Mouse (Mus musculus) liver, embryonic 15.5 days (tissue): ENCODE results near the gene Zp2. TPM values are rescaled to one million over a fixed set of nuclear protein-coding genes. Genes with fewer than 3 reads are reported as not detected.

ENCODE experiments used
- ATAC-seq: fragments of 200-750 bp; cut with Nextera tagmentation; 2 replicates; pipeline ENCODE4 v1.8.0; 2017; ENCODE audit warnings: moderate number of reproducible peaks, mild to moderate bottlenecking, moderate library complexity; ENCODE audit not compliant: insufficient read depth
- H3K27ac ChIP-seq: fragments of 300-500 bp; sonication (generic); replicated peaks from 2 replicates; pipeline ENCODE4 v1.5.1; 2015; ENCODE audit warnings: mild to moderate bottlenecking, inconsistent platforms
- H3K27me3 ChIP-seq: fragments of 300-500 bp; sonication (generic); 2 replicates; pipeline ENCODE4 v1.6.1; 2015; ENCODE audit warnings: mild to moderate bottlenecking, inconsistent platforms
- H3K36me3 ChIP-seq: fragments of 300-500 bp; sonication (generic); replicated peaks from 2 replicates; pipeline ENCODE4 v1.6.1; 2015; ENCODE audit warnings: moderate library complexity, mild to moderate bottlenecking, inconsistent platforms
- H3K4me1 ChIP-seq: fragments of 300-500 bp; sonication (generic); replicated peaks from 2 replicates; pipeline ENCODE4 v1.6.1; 2015; ENCODE audit warnings: inconsistent platforms
- H3K4me2 ChIP-seq: fragments of 300-500 bp; sonication (generic); 2 replicates; pipeline ENCODE4 v1.6.1; 2015; ENCODE audit warnings: moderate library complexity, mild to moderate bottlenecking, inconsistent platforms
- H3K4me3 ChIP-seq: fragments of 300-500 bp; sonication (generic); replicated peaks from 2 replicates; pipeline ENCODE4 v1.5.1; 2015; ENCODE audit warnings: mild to moderate bottlenecking, inconsistent platforms
- H3K9ac ChIP-seq: fragments of 300-500 bp; sonication (generic); 2 replicates; pipeline ENCODE4 v1.6.1; 2015; ENCODE audit warnings: moderate library complexity, mild to moderate bottlenecking, inconsistent platforms
- H3K9me3 ChIP-seq: fragments of 300-500 bp; sonication (generic); replicated peaks from 2 replicates; pipeline ENCODE4 v1.6.1; 2016; ENCODE audit warnings: inconsistent platforms
- WGBS: fragments of 180-500 bp; shearing (Covaris S2); methylation state at CpG from one replicate; pipeline ENCODE4 v1.1.7; 2015; ENCODE audit warnings: mixed read lengths; ENCODE audit not compliant: insufficient replicate concordance; 5-methylcytosine and 5-hydroxymethylcytosine counted together
- polyA plus RNA-seq: library from polyadenylated mRNA; unstranded; fragments of >200 nt; fragmentation: Nextera tagmentation; extraction: Ambion mirVana; gene quantifications from 2 replicates; pipeline ENCODE4 v1.2.1, GENCODE M21; 2015

Gene Zp2
- 0.13 TPM in 1 of 2 replicates, not detected in the other for polyA plus RNA-seq

DNA sequence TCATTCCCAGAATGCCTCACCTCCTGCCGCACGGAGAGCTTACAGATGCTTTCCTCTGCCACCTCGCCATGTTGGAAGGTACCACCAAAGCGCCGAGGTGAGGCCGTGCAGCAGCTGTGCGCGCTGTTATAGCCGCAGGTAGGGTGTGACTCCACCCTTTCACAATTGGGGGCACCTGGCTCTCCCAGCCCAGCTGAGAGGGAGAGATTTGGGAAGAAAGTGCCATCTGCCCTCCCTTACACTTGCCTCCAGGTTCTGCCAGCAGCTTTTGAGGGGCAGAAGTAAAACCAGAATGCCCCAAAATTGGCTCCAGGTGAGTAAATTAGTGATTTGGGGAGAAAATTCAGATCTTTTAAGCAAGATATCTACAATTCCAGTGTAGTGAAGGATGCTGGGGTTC, at the start of gene Zp2:
Zp2 (minus strand) TSS at position 101 of the 400 bp plus-strand sequence.
- no peak for ATAC-seq
- H3K9ac ChIP-seq, result no peak within 1 kb of the TSS
- WGBS, result 61% methylated on average over 9 of the region's 9 CpGs
- H3K27me3 ChIP-seq, result no peaks in the 10 kb centered on the region
- no peak within 1 kb of the TSS for H3K4me2 ChIP-seq
- H3K27ac ChIP-seq, result no peak within 1 kb of the TSS
- no peaks in the 10 kb centered on the region for H3K9me3 ChIP-seq
- H3K36me3 ChIP-seq, result no peaks in the 10 kb centered on the region
- H3K4me3 ChIP-seq, result no peak within 1 kb of the TSS
- 0 out of 2 replicates have a peak, but pooled peaks cover 3% of the 10 kb centered on the region for H3K4me1 ChIP-seq

DNA sequence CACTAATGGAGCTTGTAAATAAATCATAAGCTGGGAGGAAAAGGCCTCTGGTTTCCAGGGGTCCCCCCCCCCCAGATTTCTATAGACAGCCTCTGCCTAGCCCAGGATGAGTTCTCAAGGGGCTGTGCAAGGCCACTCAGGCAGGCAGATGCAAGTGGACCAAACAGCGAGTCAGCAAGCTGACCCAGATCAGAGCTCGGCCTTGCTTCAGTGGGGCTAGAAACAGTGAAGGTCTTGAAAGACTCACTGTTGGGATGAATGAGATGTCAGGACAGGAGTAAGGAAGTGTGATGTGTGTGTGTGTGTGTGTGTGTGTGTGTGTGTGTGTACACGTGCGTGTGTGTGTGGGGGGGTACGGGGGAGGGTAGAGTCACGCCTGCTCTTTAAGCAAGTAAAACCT, 47.7 kb upstream of the Zp2 start:
- no peak overlapping the region for H3K27ac ChIP-seq
- H3K36me3 ChIP-seq, result no peaks in the 10 kb centered on the region
- no peaks in the 10 kb centered on the region for H3K27me3 ChIP-seq
- no peaks in the 10 kb centered on the region for H3K9me3 ChIP-seq
- H3K4me1 ChIP-seq, result no peaks in the 10 kb centered on the region
- H3K4me3 ChIP-seq, result no peak overlapping the region
- ATAC-seq, result no peak
- H3K9ac ChIP-seq, result no peak overlapping the region
- WGBS, result 67% methylated on average over 6 of the region's 6 CpGs
- H3K4me2 ChIP-seq, result no peak overlapping the region

DNA sequence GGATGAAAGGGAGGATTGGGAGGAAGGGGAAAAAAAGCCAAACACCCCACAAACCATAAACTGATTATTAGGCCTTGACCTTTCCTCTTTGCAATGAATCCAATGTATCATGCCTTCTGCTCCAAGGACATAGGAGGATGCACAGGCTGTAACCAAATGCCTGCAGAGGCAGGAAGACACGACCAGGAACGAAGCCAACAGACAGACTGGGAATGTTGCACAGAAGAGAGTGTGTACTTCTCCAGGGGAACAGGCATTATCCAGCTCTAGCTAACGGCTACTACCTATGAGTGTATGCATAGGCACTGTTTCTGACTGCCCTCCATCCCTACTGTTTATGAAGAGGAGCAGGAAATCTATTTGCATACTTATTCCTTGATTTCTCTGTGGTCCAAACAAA, 47.1 kb upstream of the Zp2 start:
- Histone ChIP-seq H3K27me3 (no peaks in the 10 kb centered on the region), H3K9me3 (no peaks in the 10 kb centered on the region), H3K27ac (no peak overlapping the region), H3K4me1 (no peaks in the 10 kb centered on the region), H3K36me3 (no peaks in the 10 kb centered on the region), H3K4me2 (no peak overlapping the region), H3K4me3 (no peak overlapping the region), H3K9ac (no peak overlapping the region)
- WGBS, result 53% methylated on average over 3 of the region's 3 CpGs
- no peak for ATAC-seq

DNA sequence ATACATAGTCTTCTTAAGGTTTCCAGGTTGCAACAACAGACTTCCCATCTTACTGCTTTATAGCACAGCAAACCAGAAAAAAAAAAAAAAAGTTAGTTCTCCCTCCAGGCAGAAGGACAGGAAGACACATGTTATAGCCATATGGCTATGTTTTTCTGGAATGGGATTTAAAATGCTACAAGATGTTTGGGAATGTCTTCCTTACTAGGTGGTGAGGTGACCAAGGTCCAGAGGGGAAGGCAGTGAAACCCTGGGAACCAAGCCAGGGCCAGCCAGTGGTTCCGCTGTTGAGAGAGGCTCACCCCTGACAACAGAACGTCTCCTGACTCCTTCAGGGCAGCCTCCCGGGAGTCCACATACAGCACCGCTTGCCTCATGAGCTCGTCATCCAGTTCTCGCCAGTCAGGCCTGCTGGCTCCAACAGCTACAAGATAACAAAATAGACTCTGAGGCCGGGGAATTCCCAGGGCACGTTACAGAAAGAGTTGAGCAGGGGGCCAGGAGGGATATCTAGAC, 45.1 kb upstream of the Zp2 start:
- H3K9me3 ChIP-seq, result no peaks in the 10 kb centered on the region
- WGBS, result 52% methylated on average over 8 of the region's 8 CpGs
- ATAC-seq, result peak; percentile 35
- H3K27ac ChIP-seq, result peak overlapping the region; percentile 57; the same call in 1 of the 2 replicates
- H3K9ac ChIP-seq, result no peak overlapping the region
- no peaks in the 10 kb centered on the region for H3K4me1 ChIP-seq
- no peaks in the 10 kb centered on the region for H3K36me3 ChIP-seq
- no peak overlapping the region for H3K4me3 ChIP-seq
- H3K27me3 ChIP-seq, result no peaks in the 10 kb centered on the region
- H3K4me2 ChIP-seq, result no peak overlapping the region

DNA sequence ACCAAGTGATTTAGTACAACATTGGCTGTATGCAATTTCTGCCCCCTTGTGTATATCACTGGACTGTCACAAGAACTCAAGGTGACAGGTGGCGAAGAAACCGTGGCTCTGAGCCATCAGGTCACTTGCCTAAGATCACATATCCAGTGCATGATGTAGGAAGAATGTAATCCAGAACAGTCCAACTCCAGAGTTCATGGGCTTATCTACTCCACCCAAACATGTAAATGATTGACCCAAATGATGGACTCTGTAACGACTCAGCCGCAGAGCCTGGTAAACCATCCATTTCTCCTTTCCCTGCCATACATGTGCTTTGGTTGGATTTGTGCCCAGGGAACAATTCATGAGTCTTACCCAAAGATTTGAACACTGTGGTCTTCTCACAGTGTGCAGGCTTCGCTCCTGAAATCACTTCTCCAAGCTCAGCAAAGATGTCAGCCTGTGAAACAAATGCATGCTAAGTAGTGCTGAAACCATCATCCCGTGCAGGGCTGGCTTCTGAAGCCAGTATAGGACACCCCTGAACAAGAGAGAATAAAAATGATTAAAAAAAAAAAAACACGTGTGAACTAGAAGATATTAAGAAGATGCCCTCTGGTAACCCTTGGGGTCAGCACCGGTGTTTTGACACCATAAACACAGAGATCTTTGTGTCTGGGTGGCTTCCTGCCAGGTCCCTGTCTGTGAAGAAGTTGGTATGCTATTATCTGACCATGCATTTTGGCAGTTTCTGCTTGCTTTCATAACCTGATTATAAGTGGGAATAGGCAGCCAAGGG, 44.5 kb upstream of the Zp2 start:
- WGBS, result 55% methylated on average over 8 of the region's 8 CpGs
- no peak overlapping the region for H3K4me2 ChIP-seq
- no peak overlapping the region for H3K4me3 ChIP-seq
- peak; percentile 79 for ATAC-seq
- no peaks in the 10 kb centered on the region for H3K36me3 ChIP-seq
- H3K9ac ChIP-seq, result no peak overlapping the region
- H3K4me1 ChIP-seq, result no peaks in the 10 kb centered on the region
- H3K27me3 ChIP-seq, result no peaks in the 10 kb centered on the region
- peak overlapping the region; percentile 57; the same call in 1 of the 2 replicates for H3K27ac ChIP-seq
- H3K9me3 ChIP-seq, result no peaks in the 10 kb centered on the region

DNA sequence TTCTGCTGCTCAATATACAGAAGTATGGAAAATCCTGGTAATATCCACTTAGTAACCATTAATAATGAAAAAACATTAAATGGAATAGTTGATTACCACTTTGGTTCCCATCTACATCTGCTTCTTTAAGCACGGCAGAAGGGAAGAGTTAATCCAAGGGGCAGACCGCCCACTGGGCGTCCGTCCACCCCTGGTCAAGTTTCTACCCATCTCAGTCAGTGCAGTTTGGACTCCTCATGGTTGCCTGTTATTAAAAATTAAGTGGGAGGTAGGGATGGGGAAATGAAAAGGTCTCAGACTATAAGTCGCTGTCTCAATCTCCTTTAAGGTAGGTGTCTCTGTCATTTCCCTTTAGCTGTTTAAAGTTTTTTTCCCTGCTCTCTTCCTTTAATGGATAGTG, 43.9 kb upstream of the Zp2 start:
- no peak overlapping the region for H3K4me3 ChIP-seq
- H3K9me3 ChIP-seq, result no peaks in the 10 kb centered on the region
- 73% methylated on average over 5 of the region's 5 CpGs for WGBS
- H3K27me3 ChIP-seq, result no peaks in the 10 kb centered on the region
- no peak overlapping the region for H3K9ac ChIP-seq
- peak overlapping the region; percentile 33; the same call in 1 of the 2 replicates for H3K27ac ChIP-seq
- no peaks in the 10 kb centered on the region for H3K36me3 ChIP-seq
- H3K4me2 ChIP-seq, result no peak overlapping the region
- H3K4me1 ChIP-seq, result no peaks in the 10 kb centered on the region
- no peak for ATAC-seq

DNA sequence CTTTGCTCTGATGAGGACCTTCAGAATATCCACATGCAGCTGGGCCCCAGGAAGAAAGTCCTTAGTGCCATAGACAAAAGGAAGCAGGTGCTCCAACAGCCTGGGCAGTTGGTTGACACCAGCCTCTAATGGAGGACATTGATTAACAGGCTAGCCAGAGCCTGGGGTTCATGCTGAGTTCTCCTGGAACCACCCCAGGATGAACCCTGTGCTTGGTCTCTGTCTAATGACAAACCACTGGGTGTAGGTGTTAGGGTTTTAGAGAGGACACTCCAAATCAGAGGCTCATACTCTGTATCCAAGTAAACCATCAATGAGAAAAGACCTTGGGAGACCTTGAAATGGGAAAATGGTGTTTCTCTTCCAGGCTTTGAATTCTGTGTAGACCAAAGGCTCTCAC, 37.8 kb upstream of the Zp2 start:
- no peaks in the 10 kb centered on the region for H3K36me3 ChIP-seq
- H3K27ac ChIP-seq, result no peak overlapping the region
- 0 out of 2 replicates have a peak, but pooled peaks cover 3% of the 10 kb centered on the region for H3K4me1 ChIP-seq
- H3K4me3 ChIP-seq, result no peak overlapping the region
- H3K9me3 ChIP-seq, result no peaks in the 10 kb centered on the region
- no peaks in the 10 kb centered on the region for H3K27me3 ChIP-seq
- H3K4me2 ChIP-seq, result no peak overlapping the region
- ATAC-seq, result no peak
- no peak overlapping the region for H3K9ac ChIP-seq

DNA sequence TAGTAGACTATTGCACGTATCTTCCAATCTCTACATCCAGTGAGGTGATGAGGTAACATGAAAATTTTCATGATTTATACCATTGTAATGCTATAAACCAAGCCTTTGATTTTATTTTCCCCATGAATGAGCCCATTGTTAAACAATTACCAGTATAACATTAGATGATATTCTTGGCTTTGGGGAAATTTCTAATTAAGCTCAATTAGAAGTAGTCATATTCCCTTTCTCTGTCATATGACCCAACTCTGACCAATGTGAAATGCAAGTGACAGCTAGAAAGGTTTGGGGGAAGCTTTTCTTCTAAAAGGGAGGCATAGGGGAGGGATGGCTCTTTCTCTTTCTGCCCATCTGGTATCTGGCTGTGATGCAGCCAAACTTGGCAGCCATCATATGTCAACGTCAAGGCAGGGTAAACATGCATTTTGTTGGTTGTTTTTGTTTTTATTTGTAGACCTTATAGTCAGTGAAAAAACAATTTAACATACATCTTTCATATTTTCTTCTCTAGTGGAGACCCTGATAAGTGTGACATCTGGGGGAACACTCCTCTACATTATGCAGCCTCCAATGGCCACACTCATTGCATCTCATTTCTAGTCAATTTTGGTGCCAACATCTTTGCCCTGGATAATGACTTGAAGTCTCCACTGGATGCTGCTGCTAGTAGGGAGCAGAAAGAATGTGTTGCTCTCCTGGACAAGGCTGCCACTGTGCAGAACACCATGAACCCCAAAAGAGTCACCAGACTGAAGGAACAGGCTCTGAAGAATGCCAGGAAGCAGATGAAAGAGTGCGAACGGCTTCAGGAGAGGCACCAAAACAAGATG, 36.5 kb upstream of the Zp2 start:
- H3K4me2 ChIP-seq, result no peak overlapping the region
- ATAC-seq, result no peak
- no peak overlapping the region for H3K27ac ChIP-seq
- H3K4me3 ChIP-seq, result no peak overlapping the region
- 0 out of 2 replicates have a peak, but pooled peaks cover 3% of the 10 kb centered on the region for H3K4me1 ChIP-seq
- 76% methylated on average over 4 of the region's 4 CpGs for WGBS
- no peaks in the 10 kb centered on the region for H3K36me3 ChIP-seq
- no peaks in the 10 kb centered on the region for H3K27me3 ChIP-seq
- no peak overlapping the region for H3K9ac ChIP-seq
- no peaks in the 10 kb centered on the region for H3K9me3 ChIP-seq

DNA sequence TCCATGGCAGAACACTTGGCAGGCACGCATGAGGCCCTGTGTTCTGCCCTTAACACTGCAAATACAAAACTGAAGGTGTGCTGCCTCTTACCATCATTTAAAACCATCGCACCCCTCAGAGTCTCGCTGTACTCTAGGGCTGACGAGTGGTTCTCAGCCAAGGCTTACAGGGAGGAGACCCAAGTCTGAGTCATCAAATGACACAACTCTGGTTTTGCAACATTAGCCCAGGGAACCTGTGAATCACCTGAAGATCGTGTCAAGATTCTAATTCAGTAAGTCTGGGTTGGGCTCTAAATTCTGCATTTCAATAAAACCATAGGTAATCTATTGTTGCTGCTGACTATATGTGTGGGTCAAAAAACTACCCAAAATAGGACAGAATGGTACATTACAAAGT, 35.5 kb upstream of the Zp2 start:
- no peak overlapping the region for H3K27ac ChIP-seq
- H3K36me3 ChIP-seq, result no peaks in the 10 kb centered on the region
- 0 out of 2 replicates have a peak, but pooled peaks cover 3% of the 10 kb centered on the region for H3K4me1 ChIP-seq
- H3K9ac ChIP-seq, result no peak overlapping the region
- WGBS, result 52% methylated on average over 5 of the region's 5 CpGs
- H3K4me2 ChIP-seq, result no peak overlapping the region
- H3K27me3 ChIP-seq, result no peaks in the 10 kb centered on the region
- H3K4me3 ChIP-seq, result no peak overlapping the region
- H3K9me3 ChIP-seq, result no peaks in the 10 kb centered on the region
- ATAC-seq, result no peak

DNA sequence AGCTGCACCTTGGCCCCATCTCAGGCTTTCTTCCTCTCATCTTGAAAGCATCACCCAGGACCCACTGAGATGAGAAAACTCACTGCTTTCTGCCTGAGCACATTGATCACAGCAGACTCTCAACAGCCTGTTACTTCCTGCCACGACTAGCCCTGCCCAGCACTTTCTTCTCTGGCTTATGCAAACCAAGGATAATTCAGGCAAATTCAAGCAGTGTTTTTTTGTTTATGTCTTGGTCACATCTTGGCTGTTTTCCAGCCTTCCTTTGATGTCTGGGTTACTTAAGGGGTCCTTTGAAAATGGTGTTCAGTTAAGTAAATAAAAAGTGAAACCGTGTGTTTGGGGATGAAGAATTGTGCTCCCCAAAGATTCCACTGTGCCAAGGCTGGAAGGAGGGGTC, 33.8 kb upstream of the Zp2 start:
- Histone ChIP-seq H3K27ac (no peak overlapping the region), H3K36me3 (no peaks in the 10 kb centered on the region), H3K9ac (no peak overlapping the region), H3K27me3 (no peaks in the 10 kb centered on the region), H3K4me3 (no peak overlapping the region), H3K4me1 (0 out of 2 replicates have a peak, but pooled peaks cover 3% of the 10 kb centered on the region), H3K4me2 (no peak overlapping the region), H3K9me3 (no peaks in the 10 kb centered on the region)
- no peak for ATAC-seq
- WGBS, result 9% methylated on average over 2 of the region's 2 CpGs

DNA sequence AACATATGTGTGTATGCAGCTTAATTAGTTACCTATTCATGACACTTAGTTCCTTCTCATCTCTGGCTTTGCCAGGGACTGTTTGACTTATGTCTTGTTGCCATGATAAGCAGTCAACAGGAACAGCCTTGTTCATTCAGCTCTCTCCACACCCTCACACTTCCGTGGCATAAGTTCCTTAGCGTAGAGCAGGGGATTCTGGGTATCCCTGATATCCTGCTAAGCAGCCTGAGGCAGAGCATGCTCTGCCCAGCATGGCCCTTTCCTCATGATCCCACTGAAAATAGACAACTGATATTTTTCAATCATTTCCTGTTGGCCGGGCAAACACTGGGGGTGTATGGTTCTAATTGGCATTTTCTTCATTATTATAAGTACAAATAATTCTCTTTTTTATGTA, 32.5 kb upstream of the Zp2 start:
- Histone ChIP-seq H3K27me3 (no peaks in the 10 kb centered on the region), H3K4me2 (no peak overlapping the region), H3K27ac (no peak overlapping the region), H3K36me3 (no peaks in the 10 kb centered on the region), H3K4me1 (0 out of 2 replicates have a peak, but pooled peaks cover 3% of the 10 kb centered on the region), H3K9me3 (no peaks in the 10 kb centered on the region), H3K9ac (no peak overlapping the region), H3K4me3 (no peak overlapping the region)
- WGBS, result 67% methylated on average over 3 of the region's 3 CpGs
- ATAC-seq, result no peak
